Mouse (Mus musculus) gastrocnemius, postnatal 14 days (tissue): ENCODE data around the gene Ndufs8. TPM values are rescaled to one million over a fixed set of nuclear protein-coding genes. Genes with fewer than 3 reads are reported as not detected.

Experiments
- DNase-seq: peaks from one replicate; pipeline ENCODE4 v3.0.0; 2021; ENCODE audit warnings: mixed read lengths
- intact Hi-C: fragments of 180-260 bp; cut with DNase I; formaldehyde crosslinking; loops from one replicate; pipeline ENCODE4 v1.15.1; 2025; ENCODE audit warnings: low total_unique reads
- total RNA-seq, 2 experiments: library from RNA; stranded (reverse); gene quantifications; 2 replicates each; pipeline ENCODE4 v1.2.3; 2021

The Ndufs8 gene
- total RNA-seq, 2 experiments from 2014 or later, result 206 to 256 TPM

GRCm38 (mm10) chr19:3935896-3936850 lies 23.6 kb upstream of the Ndufs8 start:
- DNase-seq, result peak; percentile 72
- intact Hi-C loops, result loop anchor here (2.0 kb wide), 1 partner anchor 53 kb away; no protein-coding TSS in a partner anchor

GRCm38 (mm10) chr19:3935032-3935895 lies 22.7 kb upstream of the Ndufs8 start, which contains the start of gene Unc93b1:
Unc93b1 (plus strand) TSS chr19:3935186.
- intact Hi-C loops, result no loop called here
- peak; percentile 77 for DNase-seq

- intact Hi-C loops, result no loop called here
- DNase-seq, result no peak
Observed at GRCm38 (mm10) chr19:3931716-3932115, 19.1 kb upstream of the Ndufs8 start.

- no peak for DNase-seq
- intact Hi-C loops, result no loop called here
Observed at GRCm38 (mm10) chr19:3930262-3931057, 17.9 kb upstream of the Ndufs8 start.

- intact Hi-C loops, result no loop called here
- DNase-seq, result peak; percentile 90
Observed at GRCm38 (mm10) chr19:3929211-3929941, 16.8 kb upstream of the Ndufs8 start, which contains the start of gene Aldh3b1. Aldh3b1 (minus strand) TSS chr19:3929808.

GRCm38 (mm10) chr19:3928779-3929178 lies 16.2 kb upstream of the Ndufs8 start:
- DNase-seq, result no peak
- intact Hi-C loops, result no loop called here

- intact Hi-C loops, result no loop called here
- no peak for DNase-seq
Observed at GRCm38 (mm10) chr19:3927989-3928388, 15.4 kb upstream of the Ndufs8 start.

GRCm38 (mm10) chr19:3926685-3927084 lies 14.1 kb upstream of the Ndufs8 start:
- no peak for DNase-seq
- intact Hi-C loops, result no loop called here

- no peak for DNase-seq
- intact Hi-C loops, result no loop called here
Observed at GRCm38 (mm10) chr19:3926279-3926678, 13.7 kb upstream of the Ndufs8 start.

GRCm38 (mm10) chr19:3925859-3926258 lies 13.3 kb upstream of the Ndufs8 start:
- intact Hi-C loops, result no loop called here

GRCm38 (mm10) chr19:3924868-3925267 lies 12.3 kb upstream of the Ndufs8 start:
- intact Hi-C loops, result no loop called here
- DNase-seq, result no peak

More at GRCm38 (mm10) chr19:3925859-3926258, 13.3 kb upstream of the Ndufs8 start:
- DNase-seq, result no peak

GRCm38 (mm10) chr19:3924190-3924589 lies 11.6 kb upstream of the Ndufs8 start:
- DNase-seq, result no peak
- intact Hi-C loops, result no loop called here

- peak; percentile 78 for DNase-seq
- intact Hi-C loops, result no loop called here
Observed at GRCm38 (mm10) chr19:3923586-3923985, 11.0 kb upstream of the Ndufs8 start.

- intact Hi-C loops, result no loop called here
- DNase-seq, result peak; percentile 6
Observed at GRCm38 (mm10) chr19:3922661-3923371, 10.2 kb upstream of the Ndufs8 start.

GRCm38 (mm10) chr19:3919928-3920327 lies 7.4 kb upstream of the Ndufs8 start:
- DNase-seq, result no peak
- intact Hi-C loops, result no loop called here

- intact Hi-C loops, result no loop called here
- no peak for DNase-seq
Observed at GRCm38 (mm10) chr19:3916727-3917126, 4.2 kb upstream of the Ndufs8 start.

GRCm38 (mm10) chr19:3914535-3914934 lies 2.0 kb upstream of the Ndufs8 start:
- intact Hi-C loops, result no loop called here
- DNase-seq, result no peak

GRCm38 (mm10) chr19:3913692-3914091 lies 1.1 kb upstream of the Ndufs8 start:
- no peak for DNase-seq
- intact Hi-C loops, result no loop called here
